Mouse (Mus musculus) heart, adult 8-10 months (tissue): ENCODE results near the gene Ehmt2. TPM values are rescaled to one million over a fixed set of nuclear protein-coding genes. Genes with fewer than 3 reads are reported as not detected.
"Not testable (repeated sequence)": the region's sequence is repeated elsewhere in the genome, so short reads cannot be mapped to it uniquely, and the experiment has no call there.

Source experiments
- DNase-seq: peaks from one replicate; pipeline ENCODE4 v3.0.0; 2022; ENCODE audit warnings: low spot score
- microRNA-seq: library from miRNA; unstranded; fragments of <30 nt; microRNA quantifications from one replicate; pipeline ENCODE4 v1.2.0, GENCODE M21; 2022
- total RNA-seq, 4 experiments: library from RNA; stranded (reverse); gene quantifications; 2 replicates each; pipeline ENCODE4 v1.2.4; 2022

Ehmt2 gene
- total RNA-seq, 4 experiments from 2014 or later: 41.5 to 45.8 (median 42.4) TPM

GRCm38 (mm10) chr17:34953258-34953657 is 55.0 kb downstream of the Ehmt2 start:
- no peak for DNase-seq

GRCm38 (mm10) chr17:34953904-34954303 is 55.6 kb downstream of the Ehmt2 start:
- no peak for DNase-seq

- no peak for DNase-seq
Measured at GRCm38 (mm10) chr17:34954831-34955230, 56.6 kb downstream of the Ehmt2 start.

GRCm38 (mm10) chr17:34955884-34956283 is 57.6 kb downstream of the Ehmt2 start:
- no peak for DNase-seq

GRCm38 (mm10) chr17:34956340-34956739 is 58.1 kb downstream of the Ehmt2 start:
- no peak for DNase-seq

- not testable (repeated sequence) for DNase-seq
Measured at GRCm38 (mm10) chr17:34957291-34957690, 59.0 kb downstream of the Ehmt2 start.

GRCm38 (mm10) chr17:34957966-34958365 is 59.7 kb downstream of the Ehmt2 start:
- DNase-seq: not testable (repeated sequence)

GRCm38 (mm10) chr17:34958734-34959129 is 60.5 kb downstream of the Ehmt2 start:
- not testable (repeated sequence) for DNase-seq

GRCm38 (mm10) chr17:34959130-34959778 is 61.0 kb downstream of the Ehmt2 start, which contains the start of gene Hspa1b:
Gene Hspa1b, minus strand, starts transcription at chr17:34959238.
- peak; percentile 96 for DNase-seq

GRCm38 (mm10) chr17:34959881-34960515 is 61.7 kb downstream of the Ehmt2 start:
- DNase-seq: peak; percentile 61

- DNase-seq: no peak
Measured at GRCm38 (mm10) chr17:34960702-34961493, 62.6 kb downstream of the Ehmt2 start.

- DNase-seq: no peak
Measured at GRCm38 (mm10) chr17:34962125-34962524, 63.9 kb downstream of the Ehmt2 start.

GRCm38 (mm10) chr17:34962841-34963240 is 64.6 kb downstream of the Ehmt2 start:
- DNase-seq: no peak

Small RNA genes lying within 50 kb of the gene (microRNA-seq; reads per million reads assigned to microRNA genes)
- gene Mir6972: not detected

Other genes starting within 250 kb of the Ehmt2 start
- gene Tnxb, start 227.9 kb upstream of the Ehmt2 start, total RNA-seq: 10 to 100 TPM; 22.4 to 34.3 (median 32.2) TPM
- gene C4b, start 154.6 kb upstream of the Ehmt2 start, total RNA-seq: 10 to 100 TPM; 14.3 to 71.5 (median 21.2) TPM
- under 1 TPM in 1 of 4 experiments, not detected in 3; 0.35 TPM for gene Cyp21a1, start 93.9 kb upstream of the Ehmt2 start, total RNA-seq
- gene Stk19, start 61.5 kb upstream of the Ehmt2 start, total RNA-seq: 10 to 100 TPM in 2 of 4 experiments, 1 to 10 TPM in 2; 8.2 to 14.6 (median 9.5) TPM
- gene Dxo, start 61.5 kb upstream of the Ehmt2 start, total RNA-seq: 10 to 100 TPM; 10.6 to 15.9 (median 11.5) TPM
- 10 to 100 TPM; 21.8 to 29.1 (median 25.8) TPM for gene Skiv2l, start 48.3 kb upstream of the Ehmt2 start, total RNA-seq
- gene Nelfe, start 48.1 kb upstream of the Ehmt2 start, total RNA-seq: 10 to 100 TPM; 16.6 to 17.9 (median 16.7) TPM
- 1 to 10 TPM; 2.2 to 8.5 (median 4.5) TPM for gene Cfb, start 36.0 kb upstream of the Ehmt2 start, total RNA-seq
- gene Zbtb12, start 19.0 kb upstream of the Ehmt2 start, total RNA-seq: 1 to 10 TPM; 8.5 to 9.9 (median 9.1) TPM
- not detected for gene Gm20547, start 16.4 kb upstream of the Ehmt2 start, total RNA-seq
- 1 to 10 TPM; 1.8 to 4.1 (median 3.0) TPM for gene C2, start 204 bp upstream of the Ehmt2 start, total RNA-seq
- not detected for gene Slc44a4, start 16.0 kb downstream of the Ehmt2 start, total RNA-seq
- gene Neu1, start 32.8 kb downstream of the Ehmt2 start, total RNA-seq: 10 to 100 TPM; 13.0 to 16.1 (median 14.4) TPM
- gene Hspa1b, start 60.8 kb downstream of the Ehmt2 start, total RNA-seq: 1 to 10 TPM; 1.4 to 5.5 (median 2.6) TPM
- not detected for gene Gm20481, start 71.4 kb downstream of the Ehmt2 start, total RNA-seq
- gene Hspa1a, start 73.7 kb downstream of the Ehmt2 start, total RNA-seq: 1 to 10 TPM; 1.8 to 7.5 (median 3.6) TPM
- 10 to 100 TPM in 2 of 4 experiments, 1 to 10 TPM in 2; 8.7 to 13.3 (median 11.0) TPM for gene Hspa1l, start 74.2 kb downstream of the Ehmt2 start, total RNA-seq
- 10 to 100 TPM; 17.5 to 21.7 (median 17.9) TPM for gene Lsm2, start 83.4 kb downstream of the Ehmt2 start, total RNA-seq
- gene Vars, start 102.5 kb downstream of the Ehmt2 start, total RNA-seq: 10 to 100 TPM; 28.3 to 31.4 (median 29.3) TPM
- gene Vwa7, start 118.1 kb downstream of the Ehmt2 start, total RNA-seq: 10 to 100 TPM; 12.0 to 18.5 (median 16.6) TPM
- gene Sapcd1, start 129.5 kb downstream of the Ehmt2 start, total RNA-seq: not detected
- gene Msh5, start 148.3 kb downstream of the Ehmt2 start, total RNA-seq: under 1 TPM in 2 of 4 experiments, not detected in 2; 0.33 to 0.56 TPM
- 10 to 100 TPM; 21.6 to 33.8 (median 30.0) TPM for gene Clic1, start 151.5 kb downstream of the Ehmt2 start, total RNA-seq
- gene Ddah2, start 160.6 kb downstream of the Ehmt2 start, total RNA-seq: 10 to 100 TPM; 13.5 to 22.7 (median 21.5) TPM
- gene Ly6g6c, start 166.9 kb downstream of the Ehmt2 start, total RNA-seq: not detected
- gene Mpig6b, start 167.7 kb downstream of the Ehmt2 start, total RNA-seq: 1 to 10 TPM in 1 of 4 experiments, under 1 TPM in 3; 0.34 to 1.0 (median 0.85) TPM
- gene Ly6g6e, start 178.4 kb downstream of the Ehmt2 start, total RNA-seq: not detected
- under 1 TPM in 3 of 4 experiments, not detected in 1; 0.69 to 0.95 (median 0.85) TPM for gene Ly6g6d, start 179.6 kb downstream of the Ehmt2 start, total RNA-seq
- under 1 TPM in 1 of 4 experiments, not detected in 3; 0.24 TPM for gene Ly6g6f, start 187.1 kb downstream of the Ehmt2 start, total RNA-seq
- gene Abhd16a, start 190.8 kb downstream of the Ehmt2 start, total RNA-seq: 10 to 100 TPM; 60.7 to 64.8 (median 62.3) TPM
- not detected for gene Ly6g5c, start 209.8 kb downstream of the Ehmt2 start, total RNA-seq
- gene Ly6g5b, start 217.0 kb downstream of the Ehmt2 start, total RNA-seq: not detected
- 10 to 100 TPM in 1 of 4 experiments, 1 to 10 TPM in 3; 6.6 to 10.2 (median 8.2) TPM for gene Gpank1, start 223.0 kb downstream of the Ehmt2 start, total RNA-seq
- 100 to 1,000 TPM; 152 to 184 (median 155) TPM for gene Csnk2b, start 223.6 kb downstream of the Ehmt2 start, total RNA-seq
- 10 to 100 TPM; 27.8 to 33.4 (median 30.3) TPM for gene D17H6S53E, start 227.9 kb downstream of the Ehmt2 start, total RNA-seq
- under 1 TPM in 1 of 4 experiments, not detected in 3; 0.26 TPM for gene Apom, start 233.6 kb downstream of the Ehmt2 start, total RNA-seq
- gene Bag6, start 236.7 kb downstream of the Ehmt2 start, total RNA-seq: 100 to 1,000 TPM; 233 to 266 (median 242) TPM